Mouse (Mus musculus) fat pad, adult 2 months (tissue): ENCODE results near the gene Gjb4.

Experiments used
- DNase-seq: peaks from one replicate; pipeline ENCODE4 v3.0.0-alpha.2; 2011; ENCODE audit warnings: low read depth, low spot score; ENCODE audit errors: extremely low read depth

The Gjb4 gene

DNA sequence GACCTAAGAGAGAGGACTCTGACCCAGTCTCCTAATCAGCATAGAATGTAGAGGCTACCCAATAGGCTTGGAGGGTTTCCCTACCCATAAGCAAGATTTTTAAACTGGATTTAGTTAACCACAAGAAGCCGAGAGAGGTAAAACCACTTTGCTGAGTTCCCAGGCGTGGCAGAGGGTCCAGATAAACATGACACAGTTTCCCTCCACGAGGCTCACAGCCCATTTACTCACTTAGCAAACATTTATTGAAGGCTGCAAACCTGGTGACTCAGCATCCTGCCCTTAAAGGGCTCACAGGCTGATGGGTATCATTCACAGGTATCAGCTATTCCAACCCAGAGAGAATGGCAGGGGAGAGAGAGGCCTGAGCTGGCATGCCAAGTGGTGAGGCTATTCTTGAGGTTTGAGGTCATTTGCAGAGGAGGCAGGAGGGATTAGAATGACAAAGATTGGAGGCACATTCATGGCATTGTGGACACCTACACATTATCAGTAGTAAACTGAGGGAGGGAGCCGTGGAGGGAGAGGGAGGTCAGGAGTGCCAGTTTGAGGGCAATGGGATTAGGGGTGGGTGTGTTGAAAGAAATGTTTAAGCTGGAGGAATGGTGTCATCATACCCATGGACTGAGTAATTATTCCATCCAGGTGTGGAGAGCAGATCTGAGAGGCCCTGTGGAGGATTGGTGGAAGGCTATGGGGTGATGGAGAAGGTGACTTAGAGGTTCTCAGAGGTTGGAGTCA, 4.2 kb downstream of the Gjb4 start:
- DNase-seq, result peak; percentile 91

DNA sequence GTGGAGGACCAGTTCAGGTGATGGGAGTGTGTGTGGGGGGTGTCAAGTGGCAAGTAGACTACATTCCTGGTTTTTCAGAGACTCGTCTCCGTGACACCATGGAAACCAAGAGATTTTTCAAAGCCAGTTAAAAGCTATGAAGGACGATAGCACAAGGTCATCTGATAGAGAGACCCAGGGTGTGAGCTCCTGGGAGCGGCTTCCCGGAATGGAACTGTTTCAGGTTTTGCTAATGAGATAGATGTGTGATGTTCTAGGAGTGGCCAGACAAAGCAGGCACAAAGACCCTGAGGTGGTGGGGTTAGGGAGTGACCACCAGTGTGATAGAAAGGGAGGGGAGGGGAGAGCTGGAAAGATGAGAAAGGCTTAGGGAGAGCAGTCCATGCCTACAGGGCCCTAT, 8.9 kb downstream of the Gjb4 start:
- no peak for DNase-seq

DNA sequence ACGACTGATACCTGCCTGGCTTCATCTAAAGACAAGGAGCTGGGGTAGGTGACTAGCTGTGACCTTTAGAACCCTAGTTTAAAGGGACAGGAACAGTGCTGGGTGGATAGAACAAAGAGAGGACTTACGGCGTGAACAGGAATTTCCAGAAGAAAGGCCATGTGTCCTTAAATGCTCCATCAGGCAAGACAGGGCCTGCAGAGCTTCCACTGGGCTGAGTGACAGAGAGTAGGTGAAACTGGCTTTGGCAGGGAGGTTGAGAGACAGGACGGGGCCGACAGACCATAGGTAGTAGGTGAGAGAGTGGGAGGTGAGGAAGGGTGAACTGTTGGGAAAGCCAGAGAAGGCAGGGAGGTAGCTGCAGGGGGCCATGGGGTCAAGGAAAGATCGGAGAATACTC, 12.5 kb downstream of the Gjb4 start:
- DNase-seq, result peak; percentile 98

DNA sequence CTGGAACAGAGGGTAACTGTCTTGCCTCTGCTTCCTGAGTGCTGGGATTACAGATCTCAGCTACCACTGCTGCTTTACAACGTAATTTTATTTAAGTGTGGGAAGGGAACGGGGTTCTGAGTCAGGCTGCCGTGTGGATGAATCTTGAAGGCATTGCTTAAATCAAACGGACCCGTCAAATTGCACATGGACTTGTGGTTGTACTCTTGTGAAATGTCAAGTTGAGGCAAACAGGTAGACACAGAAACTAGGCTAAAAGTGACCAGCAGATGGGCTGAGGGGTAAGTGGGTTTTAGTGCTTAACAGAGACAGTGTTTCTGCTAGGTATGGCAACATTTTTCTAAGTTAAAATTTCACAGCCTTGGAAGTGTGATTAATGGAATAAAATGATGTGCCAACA, 16.2 kb downstream of the Gjb4 start:
- DNase-seq, result no peak

DNA sequence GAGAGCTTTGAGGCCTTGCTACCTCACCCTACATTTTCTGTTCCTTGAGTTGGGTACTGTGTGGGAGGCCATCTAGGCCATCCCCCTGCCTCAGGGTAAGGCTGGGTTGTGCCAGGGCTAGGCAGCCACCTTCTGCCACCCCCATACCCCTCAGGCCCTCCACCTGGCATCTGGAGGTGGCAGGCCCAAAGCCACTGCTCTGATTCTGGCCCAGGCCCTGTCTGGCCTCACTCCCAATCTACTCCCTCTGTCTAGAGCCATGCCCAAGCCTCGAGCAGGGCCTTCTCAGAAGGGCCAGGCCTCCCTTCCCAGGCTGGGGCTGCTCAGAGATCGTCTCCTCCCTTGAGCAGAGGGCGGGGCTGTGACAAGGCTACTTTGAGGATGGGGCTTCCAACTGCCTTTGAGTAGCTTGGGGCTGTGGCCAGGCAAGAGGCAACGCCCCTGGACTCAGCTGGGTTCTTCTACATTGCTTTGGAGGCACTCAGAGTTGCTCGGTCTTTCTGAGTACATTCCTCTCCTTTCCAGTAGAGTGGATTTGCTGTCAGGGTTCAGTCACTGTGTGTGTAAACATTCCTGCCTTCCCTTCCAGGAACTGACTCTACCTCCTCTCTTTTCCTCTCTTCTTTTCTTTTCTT, 18.9 kb downstream of the Gjb4 start:
- peak; percentile 96 for DNase-seq

DNA sequence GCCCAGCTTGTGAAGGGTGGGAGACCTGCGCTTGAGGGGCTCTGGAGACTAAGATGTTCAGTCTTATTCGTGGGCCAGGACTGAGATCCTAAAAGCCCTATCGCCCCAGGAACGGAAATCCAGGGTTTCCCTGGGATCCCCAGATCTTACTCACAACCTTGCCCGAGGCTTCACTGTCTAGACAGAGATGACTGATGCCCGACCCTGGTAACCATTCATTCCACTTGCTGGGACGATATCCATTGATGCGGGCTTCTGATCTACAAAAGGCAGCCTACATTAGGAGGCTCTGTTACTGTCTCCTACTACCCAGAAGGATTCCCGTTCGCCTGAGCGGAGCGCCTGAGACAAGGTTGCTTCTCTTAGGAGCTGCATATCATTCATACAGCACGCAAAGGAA, 22.7 kb downstream of the Gjb4 start:
- DNase-seq, result no peak

DNA sequence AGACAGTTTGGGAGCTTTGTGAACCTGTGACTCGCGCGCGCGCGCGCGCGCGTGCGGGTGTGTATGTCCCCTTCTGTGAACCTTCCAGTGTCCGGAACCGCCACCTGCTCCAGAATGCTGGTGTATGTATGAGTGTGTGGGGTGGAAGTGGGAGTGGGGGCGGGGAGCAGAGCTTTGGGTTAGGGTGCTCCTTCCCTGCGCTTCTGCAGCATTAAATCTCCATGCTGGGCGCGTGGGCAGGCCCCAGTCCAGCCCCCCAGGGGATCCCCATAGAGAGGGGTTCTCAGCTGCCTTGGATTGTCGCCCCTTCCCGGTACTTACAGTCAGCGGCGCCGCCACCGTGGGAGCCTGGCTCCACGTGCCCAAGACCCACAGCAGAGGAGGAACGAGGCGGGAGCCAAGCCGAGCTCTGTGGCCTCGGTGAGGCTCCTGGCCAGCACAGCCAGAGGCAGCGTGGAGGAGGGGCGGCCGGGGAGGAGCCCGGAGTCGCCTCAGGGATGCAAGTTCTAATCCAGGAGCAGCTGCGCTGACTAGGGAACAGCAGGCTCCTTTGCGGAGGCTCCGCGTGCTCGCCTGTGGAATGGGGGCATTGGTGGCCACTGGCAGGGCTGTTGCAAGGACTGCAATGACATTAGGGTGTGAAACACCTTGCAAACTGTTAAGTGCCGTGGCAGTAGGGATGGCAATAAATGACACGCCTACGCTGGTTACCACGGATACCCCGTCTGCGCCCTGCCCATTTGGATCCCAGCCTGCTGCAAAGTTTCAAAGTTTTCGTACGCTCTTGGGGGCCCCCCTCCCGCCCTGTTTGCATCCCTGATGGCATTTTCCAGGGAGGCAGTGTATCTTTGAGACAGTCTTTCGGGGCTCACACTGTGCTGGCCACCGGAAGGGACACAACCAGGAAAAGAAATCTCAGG, 23.4 kb downstream of the Gjb4 start, which contains the start of gene Gjb3:
Gjb3 (minus strand) TSS at position 664 of the 920 bp plus-strand sequence.
- DNase-seq, result no peak

DNA sequence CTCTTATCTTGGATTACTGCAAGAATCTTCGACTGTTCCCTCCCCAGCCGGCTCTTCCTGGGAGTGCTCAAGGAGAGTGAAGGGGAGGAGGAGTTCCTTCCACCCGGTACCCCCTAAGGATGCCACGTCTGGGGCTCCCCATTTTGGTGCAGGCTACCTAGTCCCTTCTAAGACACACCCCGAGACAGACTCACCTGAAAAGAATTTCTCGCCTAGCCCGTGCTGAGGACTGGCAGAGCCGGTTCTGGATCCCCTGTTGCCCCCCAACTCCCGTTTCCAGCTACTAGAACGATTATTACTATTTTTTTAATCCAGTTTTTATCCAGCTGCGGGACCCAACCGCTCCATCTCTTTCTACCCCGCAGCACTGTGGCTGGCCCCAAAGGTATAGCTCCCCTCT, 24.1 kb downstream of the Gjb4 start:
- no peak for DNase-seq

DNA sequence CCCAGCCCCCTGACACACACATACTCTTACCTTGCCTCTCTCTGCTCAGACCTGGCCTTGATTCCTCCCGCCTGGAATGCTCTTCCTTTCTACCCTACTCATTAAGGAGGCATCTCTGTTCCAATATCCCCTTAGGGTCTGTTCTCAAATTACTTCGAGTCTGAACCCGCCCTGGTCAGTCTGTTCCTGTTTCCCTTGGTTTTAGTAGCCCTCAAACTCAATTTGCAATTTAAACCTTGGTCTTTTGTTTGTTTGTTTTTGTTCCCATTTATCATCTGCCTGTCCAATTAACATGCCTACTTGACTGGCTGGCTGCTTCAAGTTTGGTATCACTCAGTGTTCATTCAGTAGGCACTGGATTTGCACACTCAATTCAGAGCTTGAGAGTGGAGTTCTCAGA, 24.8 kb downstream of the Gjb4 start:
- no peak for DNase-seq

DNA sequence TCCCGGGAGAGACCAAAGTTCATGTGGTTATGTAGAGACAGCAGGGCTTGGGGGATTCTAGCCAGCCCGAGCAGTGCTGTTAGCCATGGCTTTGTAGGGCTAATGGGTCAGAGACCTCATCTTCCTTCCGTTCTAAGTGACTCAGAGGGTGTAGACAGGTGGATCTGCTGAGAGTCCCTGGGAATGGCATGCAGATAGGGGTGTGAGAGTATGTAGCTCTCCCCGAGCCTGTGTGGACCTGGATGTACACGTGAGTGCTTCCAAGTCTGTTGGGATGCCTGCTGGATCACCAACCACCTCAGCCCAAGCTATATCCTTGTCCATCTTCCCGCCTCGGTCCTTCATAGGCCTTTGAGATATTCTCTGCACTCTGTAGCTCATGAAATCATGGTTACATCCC, 25.5 kb downstream of the Gjb4 start:
- DNase-seq, result no peak

DNA sequence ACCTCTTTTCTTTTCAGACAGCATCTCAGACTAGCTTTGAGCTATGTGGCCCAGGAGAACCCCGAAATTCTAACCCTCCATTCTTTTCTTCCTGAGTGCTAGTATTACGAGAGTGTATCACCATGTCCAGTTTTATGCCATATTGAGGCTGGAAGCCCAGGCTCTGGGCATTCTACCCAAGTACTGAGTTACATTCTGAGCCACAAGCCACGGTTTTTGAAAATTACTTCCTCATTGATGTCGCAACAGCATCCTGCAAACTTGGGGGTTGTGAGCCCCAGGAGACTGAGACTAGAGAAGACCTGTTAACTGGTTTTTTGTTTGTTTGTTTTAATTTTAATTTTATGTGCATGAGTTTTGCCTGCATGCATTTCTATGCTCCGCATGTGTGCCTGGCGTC, 26.1 kb downstream of the Gjb4 start:
- no peak for DNase-seq

DNA sequence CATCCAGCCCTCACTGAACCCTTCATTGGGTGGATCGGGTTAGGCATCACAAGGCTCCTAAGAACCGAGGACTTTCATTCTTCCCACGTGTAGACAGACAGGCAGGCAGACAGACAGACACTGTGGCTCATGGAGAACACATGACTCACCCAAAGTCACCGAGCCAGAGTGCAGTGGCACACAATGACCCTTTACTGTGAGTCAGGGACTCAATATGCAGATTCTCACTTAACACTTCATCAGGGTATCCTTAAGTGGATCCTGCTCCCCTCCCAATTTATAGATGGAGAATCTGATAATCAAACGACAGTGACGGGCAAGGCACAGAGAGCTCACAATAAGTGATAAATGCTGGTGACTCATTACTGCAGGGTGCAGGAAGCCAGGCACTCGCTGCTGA, 26.6 kb downstream of the Gjb4 start:
- DNase-seq, result no peak

DNA sequence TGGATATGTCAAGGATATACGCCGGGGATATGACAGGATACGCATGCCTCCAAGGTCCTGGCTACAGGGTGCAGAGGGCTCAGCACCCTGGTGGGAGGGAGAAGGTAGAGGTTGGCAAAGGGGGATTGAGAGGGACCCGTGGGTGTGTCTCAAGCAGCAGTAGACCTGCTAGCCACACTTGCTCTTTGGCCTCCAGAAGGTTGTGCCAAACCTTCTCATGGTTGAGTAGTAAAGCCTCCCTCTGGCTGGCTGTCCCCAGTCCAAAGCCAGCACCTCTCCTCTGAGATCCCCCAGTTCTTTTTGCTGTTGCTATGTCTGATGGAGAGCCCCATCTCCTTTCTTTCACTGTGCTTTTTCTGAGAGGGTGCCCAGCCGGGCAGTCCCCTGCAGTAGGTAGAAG, 28.6 kb downstream of the Gjb4 start:
- DNase-seq, result no peak

DNA sequence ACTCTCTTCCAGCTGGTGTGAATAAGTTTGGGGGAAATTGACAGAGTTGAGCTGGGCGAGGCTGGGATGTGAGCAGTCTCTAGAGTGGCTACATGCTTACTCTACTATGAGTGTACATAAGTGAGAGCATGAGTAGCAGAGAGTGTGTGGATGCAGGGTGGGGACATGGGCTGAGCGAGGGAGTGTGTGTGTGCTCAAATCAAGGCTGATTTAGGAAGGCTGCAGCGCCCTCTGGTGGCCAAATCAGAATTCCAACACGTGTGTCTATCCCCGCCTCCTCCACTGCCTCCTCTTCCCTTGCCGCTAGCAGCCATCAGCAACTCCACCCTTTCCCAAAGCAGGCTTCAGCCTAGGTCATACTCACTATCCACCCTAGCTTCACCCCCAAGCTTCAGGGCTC, 29.1 kb downstream of the Gjb4 start:
- no peak for DNase-seq

DNA sequence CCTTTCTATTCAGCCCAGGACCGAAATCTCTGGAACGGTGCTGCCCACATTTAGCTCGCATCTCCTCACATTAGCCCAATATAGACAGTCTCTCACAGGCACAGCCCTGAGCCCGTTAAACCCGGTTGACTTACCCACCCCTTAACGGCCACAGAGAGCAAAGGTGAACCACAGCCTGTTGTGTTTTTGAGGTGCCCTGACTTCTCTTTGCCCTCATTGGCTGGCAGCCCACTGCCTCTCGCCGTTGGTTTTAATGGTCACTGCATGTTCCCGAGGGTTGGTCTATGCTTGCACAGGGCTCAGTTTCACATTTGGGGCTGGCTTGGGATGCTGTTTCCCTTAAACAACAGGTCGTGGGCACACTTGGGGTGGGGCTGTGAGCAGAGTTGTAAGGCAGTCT, 29.6 kb downstream of the Gjb4 start:
- no peak for DNase-seq

DNA sequence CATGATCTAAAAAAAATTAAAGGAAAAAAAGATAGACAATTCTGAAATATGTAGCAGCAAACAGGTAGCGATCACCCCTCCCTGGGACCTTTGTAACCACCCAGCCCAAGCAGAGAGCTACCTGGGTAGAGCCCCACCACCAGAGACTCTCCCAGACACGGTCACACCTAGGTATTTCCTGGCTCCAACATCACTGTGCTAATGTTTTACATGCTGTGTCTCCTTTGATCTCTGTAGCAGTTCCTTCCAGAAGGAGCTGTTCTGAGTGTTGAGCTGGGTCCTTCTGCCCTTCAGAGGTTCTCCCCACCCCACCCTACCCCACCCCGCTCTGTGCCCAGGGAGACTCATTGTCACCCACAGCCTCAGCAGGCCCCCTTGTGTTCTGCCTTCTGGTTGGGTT, 30.2 kb downstream of the Gjb4 start:
- DNase-seq, result no peak

DNA sequence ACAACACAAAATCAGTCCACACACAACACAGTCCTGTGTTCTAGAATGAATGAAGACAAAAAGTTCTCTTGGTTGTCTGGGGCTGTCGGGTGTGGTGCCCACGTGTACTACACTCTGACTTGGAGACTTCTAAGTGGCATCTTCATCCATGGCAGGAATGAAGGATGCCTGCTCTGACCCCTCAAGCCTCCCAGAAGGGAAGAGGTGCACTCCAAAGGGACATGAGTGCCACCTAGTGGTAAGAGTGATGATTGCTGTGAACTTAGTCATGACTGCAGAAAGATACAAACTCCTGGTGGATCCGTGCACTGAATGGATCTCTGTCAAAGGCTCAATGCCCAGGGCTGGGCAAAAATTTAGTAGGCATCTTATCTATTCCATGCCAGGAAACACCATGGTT, 34.3 kb downstream of the Gjb4 start:
- DNase-seq, result no peak

DNA sequence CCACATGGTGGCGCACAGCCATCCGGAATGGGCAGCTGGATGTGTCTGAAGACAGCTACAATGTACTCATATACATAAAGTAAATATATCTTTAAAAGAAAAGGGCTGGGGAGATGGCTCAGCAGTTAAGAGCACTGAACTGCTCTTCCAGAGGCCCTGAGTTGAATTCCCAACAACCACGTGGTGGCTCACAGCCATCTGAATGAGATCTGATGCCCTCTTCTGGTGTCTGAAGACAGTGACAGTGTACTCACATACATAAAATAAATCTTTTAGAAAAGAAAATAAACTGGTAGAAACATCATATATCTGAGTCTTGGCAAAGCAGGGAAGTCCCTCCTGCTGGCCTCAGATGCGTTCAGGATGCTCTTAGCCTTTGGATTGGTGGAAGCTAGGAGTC, 36.7 kb downstream of the Gjb4 start:
- no peak for DNase-seq

DNA sequence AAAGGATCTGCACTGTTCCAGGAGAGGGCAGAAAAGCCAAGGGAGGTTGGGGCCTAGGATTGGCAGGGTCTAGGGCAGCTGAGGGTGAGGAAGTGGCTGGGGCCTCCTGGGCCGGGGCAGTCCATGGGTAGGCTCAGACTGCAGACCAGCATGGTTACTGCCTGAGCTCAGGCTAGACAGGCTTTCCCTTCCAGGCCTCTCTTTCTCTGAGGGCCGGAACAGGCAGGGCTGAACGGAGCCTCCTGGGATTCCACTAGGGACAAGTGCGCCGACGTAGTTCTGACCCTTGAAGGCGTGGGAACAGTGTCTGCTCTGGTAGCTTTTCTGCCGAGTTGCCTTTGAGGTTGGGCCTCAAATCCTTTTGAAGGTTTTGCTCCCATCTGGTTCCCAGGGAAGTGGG, 38.1 kb downstream of the Gjb4 start:
- no peak for DNase-seq

DNA sequence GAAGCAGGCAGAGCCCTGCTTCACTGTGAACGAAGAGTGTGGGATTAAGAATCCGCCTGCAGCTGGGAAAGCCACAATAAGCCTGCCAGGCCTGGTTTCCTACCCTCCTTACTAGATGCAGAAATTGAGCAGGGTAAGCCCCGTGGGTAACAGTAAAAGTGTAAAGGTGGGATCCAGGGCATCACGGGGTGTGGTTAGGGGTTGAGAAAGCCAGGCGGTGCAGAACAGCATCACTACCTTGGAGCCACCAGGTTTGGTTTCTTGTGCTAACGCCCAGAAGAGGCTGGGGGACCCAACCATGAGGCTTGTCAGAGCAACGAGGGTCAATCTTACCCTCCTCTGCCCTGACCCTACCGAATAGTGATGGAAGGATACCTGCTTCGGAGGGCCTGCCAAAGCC, 39.3 kb downstream of the Gjb4 start:
- no peak for DNase-seq

DNA sequence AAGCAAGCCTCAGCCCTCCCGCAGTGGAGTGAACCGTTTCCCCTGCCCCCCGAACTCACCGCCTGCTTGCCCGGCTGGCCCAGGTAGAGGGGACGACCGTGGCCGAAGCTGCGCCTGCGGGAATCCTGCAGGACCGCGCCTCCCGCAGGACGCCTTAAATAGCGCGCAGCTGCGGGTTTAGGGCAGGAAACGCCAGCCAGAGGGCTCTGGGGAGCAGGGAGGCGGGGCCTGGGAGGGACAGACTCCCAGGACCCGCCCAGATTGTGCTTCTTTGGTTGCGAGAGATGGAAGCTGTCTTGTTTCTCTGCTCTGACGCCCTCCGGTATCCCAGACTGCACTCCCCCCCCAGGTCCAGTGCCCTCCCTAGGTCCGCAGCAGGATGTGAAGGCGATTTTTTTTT, 40.0 kb downstream of the Gjb4 start, which contains the start of gene Gja4:
Gja4 (minus strand) TSS at position 179 of the 400 bp plus-strand sequence.
- DNase-seq, result no peak

DNA sequence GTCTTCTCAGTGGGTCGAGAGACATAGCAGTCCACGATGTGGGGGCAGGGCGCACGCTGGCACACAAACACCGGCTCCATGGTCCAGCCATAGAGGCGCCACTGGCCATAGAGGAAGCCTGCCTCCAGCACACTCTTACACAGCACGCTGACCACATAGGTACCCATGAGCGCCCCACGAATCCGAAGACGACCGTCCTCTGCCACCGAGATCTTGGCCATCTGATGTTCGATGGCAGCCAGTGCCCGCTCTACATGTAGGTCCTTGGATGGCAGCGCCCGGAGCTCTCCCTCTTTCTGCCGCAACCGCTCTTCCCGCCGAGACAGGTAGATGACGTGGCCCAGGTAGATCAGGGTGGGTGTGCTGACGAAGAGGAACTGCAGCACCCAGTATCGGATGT, 41.5 kb downstream of the Gjb4 start:
- no peak for DNase-seq
